Mouse (Mus musculus): ENCODE measurements around the gene Pex11g.

Pex11g gene

DNA sequence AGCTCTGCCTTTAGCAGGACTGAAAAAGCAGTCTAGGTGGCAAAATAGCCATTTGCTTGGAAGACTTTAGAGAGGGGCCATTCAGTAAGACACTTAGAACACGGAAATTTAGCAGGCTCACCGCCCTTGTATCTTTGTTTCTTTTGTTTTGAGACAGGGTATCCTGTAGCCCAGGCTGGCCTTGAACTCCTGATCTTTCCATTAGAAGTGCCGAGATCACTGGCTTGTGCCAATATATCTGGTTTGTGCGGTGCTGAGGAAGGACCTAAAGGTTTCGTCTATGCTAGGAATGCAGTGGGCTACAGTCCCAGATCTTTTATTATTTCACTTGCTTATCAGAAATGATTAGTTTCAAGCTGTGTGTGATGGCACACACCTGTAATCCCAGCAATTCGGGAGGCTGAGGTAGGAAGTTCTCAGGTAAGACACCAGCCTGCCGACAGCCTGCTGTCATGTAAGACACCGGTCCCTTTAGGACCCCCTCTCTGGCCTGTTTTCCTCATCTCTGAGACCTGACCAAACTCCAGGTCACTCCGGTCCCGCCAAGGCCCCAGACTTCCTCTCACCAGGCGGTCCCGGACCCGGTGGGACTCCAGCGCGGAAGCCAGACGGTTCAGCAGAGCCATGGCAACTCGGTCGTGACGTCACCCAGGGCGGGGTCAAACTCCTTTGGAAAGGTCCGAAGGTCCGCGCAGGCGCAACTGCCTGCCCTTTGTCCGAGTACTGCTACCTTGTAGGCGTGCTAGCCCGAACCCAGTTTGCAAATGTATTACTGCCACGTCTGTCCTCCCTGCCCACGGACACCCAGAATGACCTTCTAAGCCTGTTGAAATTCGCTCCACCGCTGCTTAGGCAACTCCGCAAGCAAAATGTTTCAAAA, at the start of gene Pex11g:
Pex11g (minus strand) TSS at position 675 of the 880 bp plus-strand sequence.
- DNase-seq (ENCODE audit: low spot score), result peak; percentile 95

DNA sequence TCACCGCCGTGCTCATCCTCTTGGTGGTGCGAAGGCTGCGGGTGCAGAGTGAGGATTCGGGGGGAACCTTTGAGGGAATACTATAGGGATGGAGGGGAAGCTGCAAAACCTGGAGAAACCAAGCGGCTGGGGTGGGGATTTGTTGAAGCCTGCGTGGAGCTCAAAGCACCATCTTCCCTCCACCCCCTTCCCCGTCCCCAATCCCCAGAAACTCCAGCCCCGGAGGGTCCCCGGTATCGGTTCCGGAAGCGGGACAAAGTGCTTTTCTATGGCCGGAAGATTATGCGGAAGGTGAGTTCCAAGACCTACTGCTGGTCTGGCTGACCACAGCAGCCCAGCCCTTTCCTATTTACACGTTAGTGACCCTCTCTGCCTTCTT, 49.6 kb upstream of the Pex11g start:
- no peak for DNase-seq (ENCODE audit: low spot score)

DNA sequence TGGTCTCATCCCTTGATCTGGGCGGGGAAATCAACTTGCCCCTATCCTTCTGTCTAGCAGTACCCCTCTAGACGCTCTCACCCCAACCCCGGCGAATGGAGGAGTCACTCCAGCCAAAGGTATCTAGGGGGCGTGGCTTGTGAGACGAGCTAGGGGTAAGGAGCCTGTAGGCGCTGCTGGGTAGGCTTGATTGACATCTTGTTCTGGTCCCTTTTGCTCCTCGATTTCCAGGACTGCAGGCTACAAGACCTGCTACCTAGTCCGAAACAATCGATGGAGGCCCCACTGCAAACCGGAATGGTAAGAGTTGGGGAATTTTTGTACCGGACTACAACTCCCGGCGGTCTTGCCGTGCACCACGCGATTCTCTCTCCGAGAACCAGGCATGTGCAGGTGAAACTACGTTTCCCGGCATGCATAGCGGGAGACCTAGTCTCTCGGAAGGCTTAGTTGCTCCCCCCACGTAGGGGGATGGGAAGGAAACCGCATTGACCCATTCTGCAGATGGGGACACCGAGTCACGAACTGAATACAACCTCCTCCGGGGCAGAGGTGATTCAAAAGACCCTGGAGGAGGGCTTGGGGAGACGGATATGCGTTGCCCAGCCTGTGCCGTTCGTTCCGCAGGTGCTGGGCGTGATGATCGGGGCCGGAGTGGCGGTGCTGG, 49.1 kb upstream of the Pex11g start:
- peak; percentile 81 for DNase-seq (ENCODE audit: low spot score)

DNA sequence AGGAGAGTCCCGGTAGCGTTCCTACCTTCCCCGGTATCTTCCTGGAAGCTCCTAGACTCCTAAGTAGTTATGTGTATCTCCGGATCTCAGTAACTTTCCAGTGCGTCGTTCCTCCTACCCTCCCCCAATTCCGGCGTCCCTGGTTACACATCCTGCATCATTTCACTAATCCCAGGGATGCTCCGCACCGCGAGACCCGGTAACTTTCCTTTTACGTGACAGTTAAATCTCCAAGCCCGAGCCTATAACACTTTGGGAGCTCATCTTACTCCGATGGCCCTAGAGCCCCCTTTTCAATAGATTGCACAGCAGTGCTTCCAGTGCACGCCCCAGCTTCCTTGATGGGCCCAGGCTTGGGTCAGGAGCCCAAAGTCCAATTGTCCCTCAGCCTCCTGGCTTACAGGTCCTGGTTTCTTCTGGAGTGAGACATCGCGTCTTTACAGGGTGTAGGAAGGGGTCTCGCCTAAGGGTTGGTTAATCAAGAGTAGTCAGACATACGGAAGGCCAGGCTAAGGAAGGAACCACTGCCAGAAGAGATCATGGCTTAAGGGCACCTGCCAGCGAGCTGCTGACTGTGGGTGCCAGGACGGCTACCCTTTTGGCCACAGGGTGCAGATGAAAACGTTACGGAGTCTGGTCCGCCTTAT, 48.4 kb upstream of the Pex11g start:
- DNase-seq (ENCODE audit: low spot score), result no peak

DNA sequence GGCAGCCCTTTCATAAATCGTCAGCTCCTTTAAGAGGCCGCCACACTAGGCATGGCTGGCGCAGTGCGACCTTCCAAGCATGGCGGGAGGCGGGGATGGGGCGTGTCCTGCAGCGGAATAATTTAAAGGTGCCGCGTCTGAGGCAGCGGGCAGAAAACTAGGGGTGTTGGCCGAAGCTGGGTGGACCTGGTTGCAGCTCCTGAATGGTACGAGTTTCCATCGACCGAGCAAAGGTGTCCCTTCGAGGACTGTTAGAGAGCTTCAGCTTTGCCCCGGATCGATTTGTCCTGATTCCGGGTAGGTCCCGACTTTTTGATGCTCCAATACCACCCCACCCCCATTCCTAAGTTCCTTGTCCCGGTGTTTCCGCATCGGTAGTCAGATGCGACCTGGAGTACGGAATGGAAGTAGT, 47.8 kb upstream of the Pex11g start, which contains the start of gene Pnpla6:
Pnpla6 (plus strand) TSS at position 125 of the 412 bp plus-strand sequence.
- peak; percentile 62 for DNase-seq (ENCODE audit: low spot score)

DNA sequence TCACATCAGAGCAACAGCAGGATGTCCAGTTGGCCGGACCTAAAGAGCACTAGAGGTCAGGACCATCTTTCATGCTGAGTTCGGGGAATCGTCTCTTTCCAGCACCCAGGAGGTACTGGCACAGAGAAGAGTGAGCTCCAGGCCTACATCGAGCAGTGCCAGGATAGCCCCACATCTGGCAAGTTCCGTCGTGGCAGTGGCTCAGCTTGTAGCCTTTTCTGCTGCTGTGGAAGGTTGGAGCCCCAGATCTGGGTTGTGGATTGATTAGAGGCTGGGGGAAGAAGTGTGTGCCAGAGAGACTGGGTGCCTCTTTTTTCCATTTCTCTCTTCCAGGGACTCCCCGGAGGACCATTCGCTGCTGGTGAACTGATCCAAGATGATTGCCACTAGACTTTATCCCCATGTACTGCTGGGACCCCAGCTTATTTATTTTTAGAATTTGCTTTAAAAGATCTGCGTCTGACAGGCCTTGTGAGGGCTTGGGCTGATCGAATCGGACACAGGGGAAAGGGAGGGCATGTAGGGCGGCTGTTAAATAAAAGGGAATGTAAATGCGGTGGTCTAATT, 47.3 kb upstream of the Pex11g start:
- DNase-seq (ENCODE audit: low spot score), result no peak

DNA sequence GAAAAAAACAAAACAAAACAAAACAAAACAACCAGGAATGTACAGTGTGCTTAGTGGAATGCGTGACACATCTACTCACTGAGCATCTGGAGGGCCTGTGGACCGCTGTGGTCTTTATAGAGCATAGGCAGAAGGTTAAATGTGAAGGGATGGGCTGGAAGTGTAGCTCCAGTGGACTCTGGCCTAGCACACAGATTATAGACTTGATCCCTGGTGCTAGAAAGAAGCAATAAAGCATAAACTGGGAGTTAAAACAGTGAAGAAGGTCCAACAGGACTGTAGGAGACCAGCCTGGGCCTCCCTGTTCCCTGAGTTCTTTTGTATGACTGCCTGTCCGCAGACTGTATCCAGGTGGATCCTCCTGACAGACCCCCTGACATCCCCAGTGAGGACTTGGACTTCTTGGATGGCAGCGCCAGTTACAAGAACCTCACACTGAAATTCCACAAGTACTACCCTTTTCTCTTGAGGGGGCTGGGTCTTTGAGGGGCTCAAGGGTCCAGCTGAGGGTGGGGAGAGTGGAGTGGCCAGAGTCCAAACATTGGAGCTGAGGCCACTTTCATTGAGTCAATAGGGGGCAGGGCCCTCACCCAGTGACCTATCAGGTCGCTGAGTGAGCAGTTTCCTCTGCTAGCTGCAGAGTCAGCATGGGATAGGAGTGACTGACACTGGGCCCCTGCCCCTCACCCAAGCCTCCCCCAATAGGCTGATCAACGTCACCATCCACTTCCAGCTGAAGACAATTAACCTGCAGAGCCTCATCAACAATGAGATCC, 40.7 kb upstream of the Pex11g start:
- no peak for DNase-seq (ENCODE audit: low spot score)

DNA sequence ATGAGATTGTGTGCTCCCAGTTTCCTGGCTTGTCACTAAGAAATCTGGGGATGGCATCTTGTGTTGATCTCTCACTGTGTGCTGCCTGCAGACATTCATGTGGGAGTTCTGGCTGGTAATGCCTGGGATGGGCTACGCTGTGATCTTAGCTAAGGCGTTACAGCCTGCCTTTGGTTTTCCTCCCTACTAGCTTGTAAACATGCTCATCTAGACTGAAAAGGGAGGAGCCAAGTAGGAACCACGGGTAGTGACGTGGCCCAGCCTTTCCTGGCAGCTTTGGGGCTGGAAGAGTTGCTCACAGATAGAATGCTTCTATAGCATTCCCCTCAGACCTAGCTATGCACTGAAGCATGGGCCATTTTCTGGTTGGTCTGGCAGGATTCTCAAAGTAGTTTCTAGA, 34.7 kb upstream of the Pex11g start:
- DNase-seq (ENCODE audit: low spot score), result no peak

DNA sequence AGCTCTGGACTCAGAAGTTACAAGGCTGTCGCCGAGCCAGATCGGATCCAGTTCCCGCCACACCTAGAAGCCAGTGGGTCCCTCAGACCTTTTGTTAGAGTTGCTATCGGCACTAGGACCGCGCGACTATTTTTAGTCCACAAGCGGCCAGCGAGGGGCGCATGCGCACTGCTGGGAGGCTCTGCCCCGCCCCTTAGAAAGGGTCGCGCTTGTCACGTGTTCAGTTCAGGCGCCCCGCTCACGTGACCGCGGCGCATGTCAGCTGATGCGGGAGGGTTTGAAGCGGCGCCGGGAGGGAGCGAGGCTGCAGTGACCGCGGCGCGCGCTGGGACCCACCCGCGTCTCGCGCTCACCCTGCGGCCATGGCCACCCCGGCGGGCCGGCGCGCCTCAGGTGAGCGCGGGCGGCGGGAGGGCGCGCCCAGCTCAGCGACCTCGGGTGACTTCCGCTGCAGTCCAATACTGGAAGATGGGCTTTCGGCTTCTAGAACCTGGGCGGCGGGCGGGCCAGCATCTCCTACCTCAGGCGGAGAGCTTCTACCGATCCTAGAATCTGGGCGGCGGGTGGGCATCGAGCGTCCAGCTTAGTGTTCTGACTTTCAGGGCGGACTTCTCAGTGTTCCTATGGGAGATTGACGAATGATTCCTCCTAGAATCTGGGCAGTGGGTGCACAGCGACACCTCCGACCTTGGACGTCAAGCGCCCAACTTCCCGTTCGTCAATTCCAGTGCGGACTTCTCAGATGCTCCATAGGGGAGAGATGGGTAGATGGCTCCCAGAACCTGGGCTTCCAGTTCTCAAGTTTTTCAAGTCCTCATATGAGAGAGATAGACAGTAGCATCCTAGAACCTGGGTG, 33.0 kb upstream of the Pex11g start, which contains the start of gene Mcoln1:
Mcoln1 (plus strand) TSS at position 223 of the 856 bp plus-strand sequence.
- peak; percentile 91 for DNase-seq (ENCODE audit: low spot score)

DNA sequence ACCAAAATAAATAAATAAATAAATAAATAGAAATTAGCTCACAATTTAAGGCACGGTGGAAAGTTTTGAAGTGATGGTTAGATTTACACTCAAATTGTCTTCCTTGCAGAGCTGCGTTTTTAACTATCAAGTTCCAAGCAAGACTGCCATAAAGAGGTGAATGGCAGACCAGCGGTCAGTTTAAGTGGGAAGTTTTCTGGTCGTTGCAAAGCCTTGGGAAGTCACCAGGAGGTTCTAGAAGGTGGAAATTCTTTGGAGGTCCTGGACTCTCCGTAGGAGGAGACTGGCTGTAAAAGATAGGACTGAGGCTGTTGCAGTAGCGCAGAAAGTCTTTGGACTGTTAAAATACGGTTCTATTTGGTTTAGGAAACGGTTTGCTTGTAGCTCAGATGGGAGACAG, 32.3 kb upstream of the Pex11g start:
- DNase-seq (ENCODE audit: low spot score), result no peak

DNA sequence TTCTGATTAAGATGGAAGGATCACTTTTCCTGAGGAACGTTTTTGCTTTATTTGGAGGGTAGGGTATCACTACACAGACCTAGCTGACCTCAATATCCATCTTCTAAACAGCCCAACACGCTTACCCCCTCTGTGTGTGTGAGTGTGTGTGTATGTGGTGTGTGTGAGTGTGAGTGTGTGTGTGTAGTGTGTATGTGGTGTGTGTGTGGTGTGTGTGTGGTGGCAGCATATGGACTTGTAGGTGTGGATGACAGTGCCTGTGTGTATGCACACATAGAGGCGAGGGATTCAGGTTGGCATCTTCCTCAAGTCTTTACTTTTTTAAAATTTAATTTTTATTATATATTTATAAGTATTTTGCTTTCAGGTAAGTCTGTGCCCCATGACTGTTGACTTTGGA, 31.1 kb upstream of the Pex11g start:
- no peak for DNase-seq (ENCODE audit: low spot score)

DNA sequence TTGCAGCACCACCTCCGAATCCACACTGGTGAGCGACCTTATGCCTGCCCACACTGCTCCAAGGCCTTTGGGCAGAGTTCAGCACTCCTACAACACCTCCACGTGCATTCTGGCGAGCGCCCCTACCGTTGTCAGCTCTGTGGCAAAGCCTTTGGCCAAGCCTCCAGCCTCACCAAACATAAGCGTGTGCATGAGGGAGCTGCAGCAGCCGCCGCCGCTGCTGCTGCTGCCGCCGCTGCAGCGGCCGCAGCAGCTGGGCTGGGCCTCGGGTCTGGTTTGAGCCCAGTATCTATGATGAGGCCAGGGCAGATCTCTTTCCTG, 28.9 kb upstream of the Pex11g start:
- no peak for DNase-seq (ENCODE audit: low spot score)

DNA sequence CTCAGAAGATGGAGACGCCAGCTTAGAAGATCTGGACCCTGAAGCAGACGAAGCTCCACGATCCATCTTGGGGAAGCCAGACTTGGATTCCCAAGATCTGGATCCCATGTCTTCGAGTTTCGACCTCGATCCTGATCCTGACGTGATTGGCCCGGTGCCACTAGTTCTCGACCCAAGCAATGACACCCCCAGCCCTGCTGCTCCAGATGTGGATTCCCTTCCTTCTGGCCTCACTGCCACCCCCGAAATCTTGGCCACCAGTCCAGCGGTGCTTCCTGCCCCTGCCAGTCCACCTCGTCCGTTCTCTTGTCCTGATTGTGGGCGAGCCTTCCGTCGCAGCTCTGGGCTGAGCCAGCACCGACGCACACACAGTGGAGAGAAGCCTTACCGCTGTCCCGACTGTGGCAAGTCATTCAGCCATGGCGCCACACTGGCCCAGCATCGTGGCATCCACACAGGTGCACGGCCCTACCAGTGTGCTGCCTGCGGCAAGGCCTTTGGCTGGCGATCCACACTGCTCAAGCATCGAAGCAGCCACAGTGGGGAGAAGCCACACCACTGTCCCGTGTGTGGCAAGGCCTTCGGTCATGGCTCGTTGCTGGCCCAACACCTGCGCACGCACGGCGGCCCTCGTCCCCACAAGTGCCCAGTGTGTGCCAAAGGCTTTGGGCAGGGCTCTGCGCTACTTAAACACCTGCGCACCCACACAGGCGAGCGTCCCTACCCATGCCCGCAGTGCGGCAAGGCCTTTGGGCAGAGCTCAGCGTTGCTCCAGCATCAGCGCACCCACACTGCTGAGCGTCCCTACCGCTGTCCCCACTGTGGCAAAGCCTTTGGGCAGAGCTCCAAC, 28.3 kb upstream of the Pex11g start:
- DNase-seq (ENCODE audit: low spot score), result no peak

DNA sequence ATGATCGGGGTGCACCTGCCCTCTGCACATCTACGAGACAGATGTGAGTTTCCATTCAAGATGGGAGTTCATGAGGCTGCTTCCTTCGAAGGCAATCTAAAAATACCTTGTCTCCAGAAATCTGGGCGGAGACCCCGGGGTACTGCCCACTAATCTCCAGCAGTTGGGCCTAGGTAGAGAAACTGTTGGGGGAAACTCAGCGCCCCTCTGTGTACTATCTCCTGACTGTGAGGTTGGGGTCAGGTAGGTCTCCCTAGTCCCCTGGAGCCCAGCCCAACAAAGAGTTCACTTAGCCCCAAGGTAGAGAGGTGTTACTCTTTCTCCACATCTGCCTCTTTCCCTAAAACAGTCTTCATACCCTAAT, 26.3 kb upstream of the Pex11g start:
- DNase-seq (ENCODE audit: low spot score), result no peak

DNA sequence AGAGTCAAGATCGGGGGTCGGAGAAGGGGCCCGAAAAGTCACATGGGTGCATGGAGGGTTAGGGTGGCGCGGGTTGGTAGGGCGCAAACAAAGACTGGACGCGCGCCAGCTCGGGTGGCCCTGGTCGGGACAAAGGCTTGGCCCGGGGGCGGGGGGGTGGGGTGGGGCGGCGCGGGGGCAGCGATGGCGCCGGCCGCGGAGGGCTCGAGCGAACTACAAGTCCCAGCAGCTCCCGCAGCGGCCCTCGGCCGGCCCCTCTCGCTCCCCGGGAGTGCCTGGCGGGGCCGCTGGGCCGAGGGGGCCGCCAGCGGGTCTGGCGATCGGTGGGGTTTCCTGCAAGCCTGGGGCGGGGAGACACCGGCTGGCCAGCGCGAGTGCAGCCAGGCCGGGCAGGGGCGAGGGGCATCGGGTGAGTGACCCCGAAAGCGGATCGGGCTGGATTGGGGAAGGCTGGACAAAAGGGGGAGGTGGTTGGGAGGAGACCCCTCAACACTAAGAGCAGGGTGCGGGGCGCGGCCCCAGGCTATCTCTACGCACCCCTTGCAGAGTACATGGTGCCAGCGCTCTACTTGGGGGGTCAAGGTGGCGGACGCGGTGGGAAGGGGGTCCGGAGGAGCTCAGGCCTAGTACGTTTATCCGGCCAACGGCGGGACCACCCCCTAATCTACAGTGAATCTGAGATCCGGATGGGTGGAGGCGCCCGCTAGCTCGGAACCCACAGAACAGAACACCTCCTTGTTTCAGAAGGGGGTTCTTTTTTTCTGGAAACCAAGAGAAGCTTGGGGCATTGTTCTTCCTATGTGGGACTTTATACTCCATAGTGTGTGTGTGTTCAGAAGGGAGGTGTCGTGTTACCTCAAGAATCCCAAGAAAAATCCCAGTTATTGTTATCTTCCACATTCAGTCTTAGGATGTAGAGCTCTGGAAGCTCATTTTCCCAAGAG, 25.7 kb upstream of the Pex11g start, which contains the start of gene Zfp358:
Zfp358 (plus strand) TSS at position 238 of the 944 bp plus-strand sequence.
- no peak for DNase-seq (ENCODE audit: low spot score)

DNA sequence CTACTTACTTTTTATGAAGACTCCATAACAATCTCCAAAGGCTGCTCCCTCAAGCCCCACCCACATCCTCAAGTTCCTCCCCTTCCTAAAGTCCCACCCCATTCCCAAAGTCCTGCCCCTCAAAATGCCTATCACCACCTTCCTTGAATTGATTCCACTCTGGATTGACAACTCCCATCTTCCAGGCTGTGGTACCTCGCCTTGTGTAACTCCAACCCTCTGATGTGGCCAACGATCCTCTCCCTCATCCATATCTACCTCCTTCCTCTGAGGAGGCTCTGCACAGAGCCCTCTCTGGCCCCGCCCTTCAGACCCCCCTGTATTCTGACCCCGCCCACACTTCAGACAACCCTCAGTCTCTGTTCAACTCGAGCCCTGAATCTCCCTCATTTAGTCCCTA, 17.7 kb upstream of the Pex11g start:
- DNase-seq (ENCODE audit: low spot score), result no peak

DNA sequence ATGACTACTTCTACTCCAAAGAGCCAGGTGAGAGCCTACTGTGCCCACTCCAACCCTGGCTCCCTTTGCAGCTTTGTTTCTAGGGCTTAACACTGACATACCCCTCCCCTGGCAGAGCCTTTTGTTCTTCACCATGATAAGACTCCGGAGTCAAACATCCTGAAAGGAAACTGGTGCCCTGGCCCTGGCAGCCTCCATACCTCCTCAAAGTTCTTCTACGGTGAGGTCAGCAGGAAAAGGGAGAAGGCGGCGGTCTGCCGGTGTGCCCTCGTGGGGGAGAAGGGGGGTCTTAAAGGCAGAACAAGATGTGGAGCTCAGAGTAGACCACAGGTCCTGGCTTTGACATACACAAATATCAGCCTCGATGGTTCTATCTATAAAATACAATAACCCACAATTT, 16.1 kb upstream of the Pex11g start:
- no peak for DNase-seq (ENCODE audit: low spot score)

DNA sequence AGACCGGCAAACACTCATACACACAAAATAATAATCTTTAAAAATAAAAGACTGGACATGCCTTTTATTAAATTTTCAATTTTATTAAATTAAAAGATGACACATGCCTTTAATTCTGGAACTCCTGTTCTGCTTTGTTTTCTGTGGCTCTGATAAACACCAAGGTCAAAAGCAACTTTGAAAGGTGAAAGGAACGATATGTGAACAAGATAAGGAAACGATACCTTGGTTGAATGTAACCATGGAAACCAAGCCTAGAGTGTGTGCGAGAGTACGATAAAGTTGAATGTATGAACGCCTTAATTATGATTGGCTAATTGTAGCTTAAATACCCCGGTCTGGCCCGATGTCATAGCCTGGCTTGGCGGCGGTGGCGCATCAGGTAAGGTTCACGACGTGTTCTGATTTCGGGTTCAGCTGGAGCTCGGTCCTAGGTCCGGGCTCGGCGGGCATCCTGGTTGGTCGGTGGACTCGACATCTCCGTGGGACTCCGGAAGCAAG, 14.8 kb upstream of the Pex11g start:
- no peak for DNase-seq (ENCODE audit: low spot score)

DNA sequence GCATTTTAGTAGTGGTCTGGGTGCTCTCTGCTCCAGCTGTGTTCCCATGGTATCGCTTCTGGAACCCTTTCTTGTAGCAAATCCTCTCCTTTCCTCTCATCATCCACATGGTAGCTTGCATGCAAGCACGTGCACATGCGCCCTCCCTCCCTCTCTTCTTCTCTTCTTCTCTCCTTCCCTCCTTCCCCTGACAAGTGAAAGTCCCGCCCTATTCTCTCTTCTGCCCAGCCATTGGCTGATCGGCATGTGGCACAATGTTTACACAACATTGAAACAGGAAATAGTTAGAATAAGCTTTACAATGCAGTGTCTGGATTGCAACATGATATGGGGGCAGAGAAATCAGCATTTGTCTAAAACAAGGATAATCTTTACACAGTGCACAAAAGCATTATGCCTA, 14.1 kb upstream of the Pex11g start:
- no peak for DNase-seq (ENCODE audit: low spot score)
